Mouse (Mus musculus): ENCODE results near the gene Mta1.

Gene Mta1

DNA sequence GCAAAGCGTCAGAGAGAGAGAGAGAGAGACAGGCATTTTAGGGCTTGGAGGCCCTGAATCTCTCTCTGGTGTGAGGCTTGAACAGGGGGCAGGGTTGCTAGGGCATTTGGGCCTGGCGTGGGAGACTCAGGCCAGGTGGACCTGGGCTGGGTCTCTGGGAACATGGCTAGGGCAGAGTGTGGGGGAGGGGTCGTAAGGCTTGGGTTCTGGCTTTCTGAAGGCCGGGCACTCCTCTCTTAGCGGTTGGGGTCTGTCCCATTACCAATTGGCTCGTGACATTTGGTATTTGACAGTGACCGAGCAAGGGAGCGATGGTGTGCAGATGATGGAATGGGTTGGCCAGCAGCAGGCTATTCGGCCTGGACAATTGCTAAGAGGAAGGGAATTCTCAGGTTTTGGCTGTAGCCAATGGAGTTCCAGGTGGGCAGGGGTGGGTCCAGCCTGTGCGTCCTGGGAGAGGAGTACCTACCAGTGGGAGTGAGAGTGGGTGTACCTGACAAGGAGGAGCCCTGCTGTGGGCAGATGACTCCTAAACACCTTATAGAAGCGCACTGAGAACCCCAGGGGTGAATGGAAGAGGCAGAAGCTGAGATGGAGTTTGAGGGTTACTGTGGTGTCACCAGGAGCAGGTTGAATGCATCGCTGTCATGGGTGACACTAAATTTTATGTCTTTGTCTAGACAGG lies 88.4 kb downstream of the Mta1 start:
- DNase-seq (ENCODE audit: low spot score): no peak
